Mouse (Mus musculus) right cerebral cortex, postnatal 25 days (tissue): ENCODE data around the gene 2010111I01Rik.

Source experiments
- DNase-seq: peaks from one replicate; pipeline ENCODE4 v3.0.0; 2022

Gene 2010111I01Rik

GRCm38 (mm10) chr13:63373460-63374166 is 408.9 kb downstream of the 2010111I01Rik start:
- DNase-seq: no peak
